8 mouse cellular contexts compared by ENCODE assay signal in the genomic region with DNA sequence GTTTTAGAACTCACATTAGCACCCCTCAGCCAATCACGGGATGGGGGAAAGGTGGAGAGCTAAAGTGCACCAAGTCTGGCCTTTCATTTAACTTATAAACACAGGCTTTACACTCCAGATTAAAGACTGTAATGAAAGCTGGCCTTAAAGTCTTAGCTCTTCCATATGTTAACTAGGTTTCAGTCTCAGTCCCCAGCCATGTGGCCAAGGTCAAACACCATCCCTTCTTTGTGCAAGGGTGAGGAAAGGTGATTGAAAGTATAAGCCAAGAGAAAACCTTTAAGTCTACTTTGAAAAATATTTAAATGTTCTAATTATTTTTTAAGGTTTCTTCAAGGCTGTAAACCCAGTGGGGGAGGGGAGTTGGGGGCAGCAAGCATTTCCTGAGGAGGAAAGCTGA. TPM values are rescaled to one million over a fixed set of nuclear protein-coding genes. Genes with fewer than 3 reads are reported as not detected.
DNase-seq lines count a peak whose midpoint lies in the region; ATAC-seq and TF ChIP-seq lines count a peak whose summit lies in the region.

No protein-coding gene starts in this region.

- 3% methylated on average over 1 of the region's 1 CpGs for WGBS in kidney, embryonic 16.5 days
- 9% methylated on average over 1 of the region's 1 CpGs for WGBS in embryonic facial prominence, embryonic 11.5 days
- WGBS in intestine, embryonic 15.5 days, result 0% methylated on average over 1 of the region's 1 CpGs

- no peak for DNase-seq in kidney, adult 18-20 months
- peak; percentile 30 for DNase-seq in embryonic facial prominence, embryonic 11.5 days (ENCODE audit: low spot score)
- no peak for DNase-seq in urinary bladder, postnatal 14 days (ENCODE audit: low spot score)
- no peak for DNase-seq in adrenal gland, adult (ENCODE audit: inconsistent age in 2 of 2, low spot score in 1 of 2)
- no peak for DNase-seq in cerebellum, adult 8-10 months

- H3K79me2 ChIP-seq in myocyte (ENCODE audit: control insufficient read depth, insufficient read depth), result peaks cover 52% of the 10 kb centered on the region

- peaks cover 31% of the 10 kb centered on the region for H3K4me1 ChIP-seq in kidney, embryonic 16.5 days (ENCODE audit: insufficient read depth, low read length)
- no peaks in the 10 kb centered on the region for H3K4me1 ChIP-seq in embryonic facial prominence, embryonic 11.5 days (ENCODE audit: control insufficient read depth, insufficient read depth, low read length)
- H3K4me1 ChIP-seq in intestine, embryonic 15.5 days (replicated peaks), result peaks cover 10% of the 10 kb centered on the region

- H3K27ac ChIP-seq in kidney, embryonic 16.5 days (ENCODE audit: low read length), result no peak overlapping the region
- no peak overlapping the region for H3K27ac ChIP-seq in embryonic facial prominence, embryonic 11.5 days (replicated peaks; ENCODE audit: low read depth, low read length)
- H3K27ac ChIP-seq in intestine, embryonic 15.5 days, result no peak overlapping the region

- H3ac ChIP-seq in myocyte (ENCODE audit: control insufficient read depth, insufficient read length), result no peak overlapping the region

- TF ChIP-seq POLR2A in myocyte (IDR thresholded peaks at IDR 0.05; ENCODE audit: insufficient read length, low read depth), result no peak

- ATAC-seq in kidney, embryonic 16.5 days (ENCODE audit: low FRiP score, low TSS enrichment), result no peak
- no peak for ATAC-seq in embryonic facial prominence, embryonic 11.5 days (replicated peaks; ENCODE audit: insufficient number of reproducible peaks, low FRiP score, low TSS enrichment, low read depth)
- ATAC-seq in intestine, embryonic 15.5 days, result no peak

- peaks cover 30% of the 10 kb centered on the region for H3K36me3 ChIP-seq in kidney, embryonic 16.5 days (ENCODE audit: insufficient read depth, low read length)
- peaks cover 7% of the 10 kb centered on the region for H3K36me3 ChIP-seq in embryonic facial prominence, embryonic 11.5 days (replicated peaks; ENCODE audit: control insufficient read depth, insufficient read depth, low read depth, low read length)
- H3K36me3 ChIP-seq in intestine, embryonic 15.5 days, result peaks cover 25% of the 10 kb centered on the region
- H3K36me3 ChIP-seq in myocyte (ENCODE audit: control insufficient read depth, insufficient read depth), result peaks cover 25% of the 10 kb centered on the region

- H3K4me3 ChIP-seq in kidney, embryonic 16.5 days (ENCODE audit: low read length), result peak overlapping the region; percentile 86
- H3K4me3 ChIP-seq in embryonic facial prominence, embryonic 11.5 days (ENCODE audit: low read depth, low read length), result peak overlapping the region; percentile 75
- H3K4me3 ChIP-seq in intestine, embryonic 15.5 days (replicated peaks), result peak overlapping the region; percentile 38
- H3K4me3 ChIP-seq in myocyte, result peak overlapping the region; percentile 69

- H3K4me2 ChIP-seq in kidney, embryonic 16.5 days (replicated peaks; ENCODE audit: low read depth, low read length), result peak overlapping the region; percentile 66
- H3K4me2 ChIP-seq in embryonic facial prominence, embryonic 11.5 days (ENCODE audit: low read depth, low read length), result peak overlapping the region; percentile 49
- peak overlapping the region; percentile 65 for H3K4me2 ChIP-seq in intestine, embryonic 15.5 days (replicated peaks)
- H3K4me2 ChIP-seq in myocyte (ENCODE audit: low read depth), result peak overlapping the region; percentile 58

- no peaks in the 10 kb centered on the region for H3K9me3 ChIP-seq in kidney, embryonic 16.5 days (ENCODE audit: low read length)
- H3K9me3 ChIP-seq in embryonic facial prominence, embryonic 11.5 days (replicated peaks; ENCODE audit: control insufficient read depth, low read length), result no peaks in the 10 kb centered on the region
- H3K9me3 ChIP-seq in intestine, embryonic 15.5 days, result no peaks in the 10 kb centered on the region

- no peaks in the 10 kb centered on the region for H3K27me3 ChIP-seq in kidney, embryonic 16.5 days (ENCODE audit: insufficient read depth, low read length)
- no peaks in the 10 kb centered on the region for H3K27me3 ChIP-seq in embryonic facial prominence, embryonic 11.5 days (ENCODE audit: control insufficient read depth, insufficient read depth, low read length)
- H3K27me3 ChIP-seq in intestine, embryonic 15.5 days (replicated peaks), result no peaks in the 10 kb centered on the region
- no peaks in the 10 kb centered on the region for H3K27me3 ChIP-seq in myocyte (ENCODE audit: control insufficient read depth, insufficient read depth, insufficient read length)

- peak overlapping the region; percentile 74 for H3K9ac ChIP-seq in kidney, embryonic 16.5 days (replicated peaks; ENCODE audit: low read length)
- H3K9ac ChIP-seq in embryonic facial prominence, embryonic 11.5 days (replicated peaks; ENCODE audit: low read length), result peak overlapping the region; percentile 53
- H3K9ac ChIP-seq in intestine, embryonic 15.5 days, result peak overlapping the region; percentile 39

TF ChIP-seq in myocyte, 11 proteins besides CTCF, POLR2A, EP300 and RAD21:
- TF ChIP-seq REST (IDR thresholded peaks at IDR 0.05; ENCODE audit: insufficient read depth, insufficient read length) (no peak), USF1 (IDR thresholded peaks at IDR 0.05; ENCODE audit: low read depth) (no peak), POLR2AphosphoS2 (IDR thresholded peaks at IDR 0.05; ENCODE audit: insufficient read length, low read depth) (no peak), TCF12 (IDR thresholded peaks at IDR 0.05; ENCODE audit: insufficient read depth, poor library complexity, severe bottlenecking) (no peak), CEBPB (IDR thresholded peaks at IDR 0.05; ENCODE audit: insufficient read depth, poor library complexity, severe bottlenecking) (no peak), MAX (IDR thresholded peaks at IDR 0.05; ENCODE audit: low read depth) (no peak)

RNA-seq across cellular contexts. Expression of gene Fbxo5, which starts 1.7 kb away (rescaled TPM):
- 73.7 and 79.4 TPM in 2 replicates for polyA plus RNA-seq in kidney, embryonic 16.5 days (2015; fragmentation: Nextera tagmentation; extraction: Ambion mirVana)
- 94.5 and 110 TPM in 2 replicates for polyA plus RNA-seq in embryonic facial prominence, embryonic 11.5 days (2014; fragmentation: Nextera tagmentation; extraction: Ambion mirVana)
- polyA plus RNA-seq in intestine, embryonic 15.5 days (2015; fragmentation: Nextera tagmentation; extraction: Ambion mirVana), result 53.9 and 58.7 TPM in 2 replicates
- polyA plus RNA-seq in myocyte (2012; fragmentation: generic; extraction: Trizol), result 6.3 TPM

RNA-seq across cellular contexts. Expression of gene Mtrf1l, which starts 20.0 kb away (rescaled TPM):
- polyA plus RNA-seq in kidney, embryonic 16.5 days (2015; fragmentation: Nextera tagmentation; extraction: Ambion mirVana), result 13.5 and 14.2 TPM in 2 replicates
- polyA plus RNA-seq in embryonic facial prominence, embryonic 11.5 days (2014; fragmentation: Nextera tagmentation; extraction: Ambion mirVana), result 13.4 and 15.7 TPM in 2 replicates
- polyA plus RNA-seq in intestine, embryonic 15.5 days (2015; fragmentation: Nextera tagmentation; extraction: Ambion mirVana), result 14.7 and 18.1 TPM in 2 replicates
- polyA plus RNA-seq in myocyte (2012; fragmentation: generic; extraction: Trizol), result 2.7 TPM
